Mouse (Mus musculus): ENCODE data around the gene Gal3st1. TPM values are rescaled to one million over a fixed set of nuclear protein-coding genes. Genes with fewer than 3 reads are reported as not detected.

Gene Gal3st1
- polyA plus RNA-seq, 1 experiment from 2014 or later = 11.1 TPM

GRCm38 (mm10) chr11:3978421-3978820 lies 5.0 kb upstream of the Gal3st1 start:
- WGBS = 56% methylated on average over 5 of the region's 5 CpGs
- H3K4me3 ChIP-seq (ENCODE audit: low read length) = no peak overlapping the region
- H3K27me3 ChIP-seq (ENCODE audit: insufficient read depth, low read length) = peaks cover 5% of the 10 kb centered on the region; the same call in 1 of the 2 replicates
- H3K36me3 ChIP-seq (ENCODE audit: insufficient read depth, low read length) = peaks cover 62% of the 10 kb centered on the region
- H3K9ac ChIP-seq (replicated peaks; ENCODE audit: low read length) = no peak overlapping the region
- no peaks in the 10 kb centered on the region for H3K9me3 ChIP-seq (ENCODE audit: low read length)
- H3K4me2 ChIP-seq (replicated peaks; ENCODE audit: low read depth, low read length) = no peak overlapping the region
- ATAC-seq (ENCODE audit: low FRiP score, low TSS enrichment) = no peak
- no peak overlapping the region for H3K27ac ChIP-seq (ENCODE audit: low read length)
- peaks cover 7% of the 10 kb centered on the region; the same call in 1 of the 2 replicates for H3K4me1 ChIP-seq (ENCODE audit: insufficient read depth, low read length)

GRCm38 (mm10) chr11:3981536-3981935 lies 1.9 kb upstream of the Gal3st1 start:
- Histone ChIP-seq H3K27ac (ENCODE audit: low read length) (peak overlapping the region; percentile 48), H3K9ac (replicated peaks; ENCODE audit: low read length) (no peak overlapping the region), H3K9me3 (ENCODE audit: low read length) (no peaks in the 10 kb centered on the region), H3K4me3 (ENCODE audit: low read length) (no peak overlapping the region), H3K27me3 (ENCODE audit: insufficient read depth, low read length) (peaks cover 9% of the 10 kb centered on the region; the same call in 1 of the 2 replicates), H3K4me2 (replicated peaks; ENCODE audit: low read depth, low read length) (no peak overlapping the region), H3K4me1 (ENCODE audit: insufficient read depth, low read length) (peaks cover 19% of the 10 kb centered on the region; the same call in 1 of the 2 replicates), H3K36me3 (ENCODE audit: insufficient read depth, low read length) (peaks cover 37% of the 10 kb centered on the region)
- WGBS = 50% methylated on average over 6 of the region's 6 CpGs
- no peak for ATAC-seq (ENCODE audit: low FRiP score, low TSS enrichment)

GRCm38 (mm10) chr11:3982275-3983209 lies 894 bp upstream of the Gal3st1 start:
- WGBS = 72% methylated on average over 7 of the region's 7 CpGs
- H3K9ac ChIP-seq (replicated peaks; ENCODE audit: low read length) = peak overlapping the region; percentile 70; the same call in 1 of the 2 replicates

GRCm38 (mm10) chr11:3983863-3984745 lies 668 bp downstream of the Gal3st1 start:
- Histone ChIP-seq H3K4me1 (ENCODE audit: insufficient read depth, low read length) (peaks cover 19% of the 10 kb centered on the region; the same call in 1 of the 2 replicates), H3K4me2 (replicated peaks; ENCODE audit: low read depth, low read length) (peak overlapping the region; percentile 67), H3K36me3 (ENCODE audit: insufficient read depth, low read length) (peaks cover 13% of the 10 kb centered on the region), H3K9ac (replicated peaks; ENCODE audit: low read length) (peak overlapping the region; percentile 70), H3K9me3 (ENCODE audit: low read length) (no peaks in the 10 kb centered on the region), H3K27me3 (ENCODE audit: insufficient read depth, low read length) (peaks cover 9% of the 10 kb centered on the region; the same call in 1 of the 2 replicates), H3K4me3 (ENCODE audit: low read length) (peak overlapping the region; percentile 51), H3K27ac (ENCODE audit: low read length) (peak overlapping the region; percentile 69; the same call in 1 of the 2 replicates)
- ATAC-seq (ENCODE audit: low FRiP score, low TSS enrichment) = peak; percentile 81
- WGBS = 7% methylated on average over 15 of the region's 15 CpGs

More at GRCm38 (mm10) chr11:3982275-3983209, 894 bp upstream of the Gal3st1 start:
- Histone ChIP-seq H3K4me2 (replicated peaks; ENCODE audit: low read depth, low read length) (peak overlapping the region; percentile 67), H3K4me1 (ENCODE audit: insufficient read depth, low read length) (peaks cover 19% of the 10 kb centered on the region; the same call in 1 of the 2 replicates), H3K27ac (ENCODE audit: low read length) (peak overlapping the region; percentile 68), H3K4me3 (ENCODE audit: low read length) (peak overlapping the region; percentile 51), H3K36me3 (ENCODE audit: insufficient read depth, low read length) (peaks cover 28% of the 10 kb centered on the region), H3K27me3 (ENCODE audit: insufficient read depth, low read length) (peaks cover 9% of the 10 kb centered on the region; the same call in 1 of the 2 replicates), H3K9me3 (ENCODE audit: low read length) (no peaks in the 10 kb centered on the region)
- ATAC-seq (ENCODE audit: low FRiP score, low TSS enrichment) = no peak

- no peak for ATAC-seq (ENCODE audit: low FRiP score, low TSS enrichment)
- no peak overlapping the region for H3K4me2 ChIP-seq (replicated peaks; ENCODE audit: low read depth, low read length)
- no peaks in the 10 kb centered on the region for H3K36me3 ChIP-seq (ENCODE audit: insufficient read depth, low read length)
- peaks cover 1% of the 10 kb centered on the region; the same call in 1 of the 2 replicates for H3K4me1 ChIP-seq (ENCODE audit: insufficient read depth, low read length)
- H3K9me3 ChIP-seq (ENCODE audit: low read length) = no peaks in the 10 kb centered on the region
- no peak overlapping the region for H3K27ac ChIP-seq (ENCODE audit: low read length)
- no peak overlapping the region for H3K4me3 ChIP-seq (ENCODE audit: low read length)
- H3K27me3 ChIP-seq (ENCODE audit: insufficient read depth, low read length) = no peaks in the 10 kb centered on the region
- 62% methylated on average over 3 of the region's 3 CpGs for WGBS
- no peak overlapping the region for H3K9ac ChIP-seq (replicated peaks; ENCODE audit: low read length)
Measured at GRCm38 (mm10) chr11:3989748-3990147, 6.3 kb downstream of the Gal3st1 start.

GRCm38 (mm10) chr11:3993132-3993531 lies 9.7 kb downstream of the Gal3st1 start:
- no peaks in the 10 kb centered on the region for H3K9me3 ChIP-seq (ENCODE audit: low read length)
- no peak overlapping the region for H3K27ac ChIP-seq (ENCODE audit: low read length)
- no peak overlapping the region for H3K4me2 ChIP-seq (replicated peaks; ENCODE audit: low read depth, low read length)
- peaks cover 17% of the 10 kb centered on the region for H3K27me3 ChIP-seq (ENCODE audit: insufficient read depth, low read length)
- no peak overlapping the region for H3K4me3 ChIP-seq (ENCODE audit: low read length)
- 71% methylated on average over 6 of the region's 6 CpGs for WGBS
- peaks cover 4% of the 10 kb centered on the region for H3K4me1 ChIP-seq (ENCODE audit: insufficient read depth, low read length)
- ATAC-seq (ENCODE audit: low FRiP score, low TSS enrichment) = no peak
- no peak overlapping the region for H3K9ac ChIP-seq (replicated peaks; ENCODE audit: low read length)
- no peaks in the 10 kb centered on the region for H3K36me3 ChIP-seq (ENCODE audit: insufficient read depth, low read length)

DNA sequence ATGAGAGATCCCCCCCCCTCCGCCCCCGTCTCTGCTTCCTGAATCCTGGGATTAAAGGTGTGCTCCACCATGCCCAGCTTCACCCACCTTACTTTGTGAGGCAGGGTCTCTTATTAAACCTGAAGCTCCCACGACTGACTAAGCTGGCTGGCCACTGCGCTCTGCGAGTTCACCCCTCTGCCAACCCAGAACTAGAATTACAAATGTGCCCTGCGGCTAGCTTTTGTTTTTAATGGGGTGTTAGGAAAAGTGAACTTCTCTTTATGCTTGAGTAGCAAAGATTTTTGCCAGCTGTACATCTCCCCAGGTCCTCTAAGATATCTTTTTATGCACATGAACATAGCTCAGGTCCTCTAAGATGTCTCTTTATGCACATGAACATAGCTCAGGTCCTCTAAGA lies 10.5 kb downstream of the Gal3st1 start:
- Histone ChIP-seq H3K27me3 (ENCODE audit: insufficient read depth, low read length) (peaks cover 25% of the 10 kb centered on the region), H3K4me3 (ENCODE audit: low read length) (no peak overlapping the region), H3K4me2 (replicated peaks; ENCODE audit: low read depth, low read length) (no peak overlapping the region), H3K36me3 (ENCODE audit: insufficient read depth, low read length) (no peaks in the 10 kb centered on the region), H3K27ac (ENCODE audit: low read length) (no peak overlapping the region), H3K9ac (replicated peaks; ENCODE audit: low read length) (no peak overlapping the region), H3K4me1 (ENCODE audit: insufficient read depth, low read length) (peaks cover 9% of the 10 kb centered on the region), H3K9me3 (ENCODE audit: low read length) (no peaks in the 10 kb centered on the region)
- no peak for ATAC-seq (ENCODE audit: low FRiP score, low TSS enrichment)
- WGBS = 68% methylated on average over 6 of the region's 6 CpGs

GRCm38 (mm10) chr11:3995511-3995910 lies 12.1 kb downstream of the Gal3st1 start:
- ATAC-seq (ENCODE audit: low FRiP score, low TSS enrichment) = no peak
- 72% methylated on average over 5 of the region's 5 CpGs for WGBS
- peaks cover 9% of the 10 kb centered on the region for H3K4me1 ChIP-seq (ENCODE audit: insufficient read depth, low read length)
- peaks cover 41% of the 10 kb centered on the region for H3K27me3 ChIP-seq (ENCODE audit: insufficient read depth, low read length)
- H3K4me2 ChIP-seq (replicated peaks; ENCODE audit: low read depth, low read length) = no peak overlapping the region
- no peak overlapping the region for H3K4me3 ChIP-seq (ENCODE audit: low read length)
- no peaks in the 10 kb centered on the region for H3K9me3 ChIP-seq (ENCODE audit: low read length)
- no peak overlapping the region for H3K9ac ChIP-seq (replicated peaks; ENCODE audit: low read length)
- H3K36me3 ChIP-seq (ENCODE audit: insufficient read depth, low read length) = no peaks in the 10 kb centered on the region
- no peak overlapping the region for H3K27ac ChIP-seq (ENCODE audit: low read length)

GRCm38 (mm10) chr11:3996840-3997239 lies 13.4 kb downstream of the Gal3st1 start:
- H3K4me2 ChIP-seq (replicated peaks; ENCODE audit: low read depth, low read length) = no peak overlapping the region
- 85% methylated on average over 3 of the region's 3 CpGs for WGBS
- no peak for ATAC-seq (ENCODE audit: low FRiP score, low TSS enrichment)

More at GRCm38 (mm10) chr11:3996840-3997239, 13.4 kb downstream of the Gal3st1 start:
- H3K9ac ChIP-seq (replicated peaks; ENCODE audit: low read length) = no peak overlapping the region
- peaks cover 45% of the 10 kb centered on the region for H3K27me3 ChIP-seq (ENCODE audit: insufficient read depth, low read length)
- H3K36me3 ChIP-seq (ENCODE audit: insufficient read depth, low read length) = no peaks in the 10 kb centered on the region
- H3K4me3 ChIP-seq (ENCODE audit: low read length) = no peak overlapping the region
- peaks cover 9% of the 10 kb centered on the region for H3K4me1 ChIP-seq (ENCODE audit: insufficient read depth, low read length)
- H3K27ac ChIP-seq (ENCODE audit: low read length) = no peak overlapping the region
- no peaks in the 10 kb centered on the region for H3K9me3 ChIP-seq (ENCODE audit: low read length)
